Mouse (Mus musculus): ENCODE data around the gene Umad1. TPM values are rescaled to one million over a fixed set of nuclear protein-coding genes. Genes with fewer than 3 reads are reported as not detected.

Gene Umad1
- polyA plus RNA-seq, 1 experiment: 5.9 TPM

- no peak overlapping the region for H3ac ChIP-seq (ENCODE audit: control insufficient read depth, insufficient read length)
- no peaks in the 10 kb centered on the region for H3K79me2 ChIP-seq (ENCODE audit: control insufficient read depth, insufficient read depth)
- no peak for TF ChIP-seq E2F4 (IDR thresholded peaks at IDR 0.05; ENCODE audit: insufficient read depth)
- no peak for TF ChIP-seq MAX (IDR thresholded peaks at IDR 0.05; ENCODE audit: low read depth)
- TF ChIP-seq MYOD1 (IDR thresholded peaks at IDR 0.05; ENCODE audit: control insufficient read depth in 1 of 3, insufficient read length in 2 of 3, low read depth in 2 of 3): no peak
- H3K4me3 ChIP-seq: no peak overlapping the region
- H3K36me3 ChIP-seq (ENCODE audit: control insufficient read depth, insufficient read depth): no peaks in the 10 kb centered on the region
- H3K4me2 ChIP-seq (ENCODE audit: low read depth): peak overlapping the region; percentile 13
- no peaks in the 10 kb centered on the region for H3K27me3 ChIP-seq (ENCODE audit: control insufficient read depth, insufficient read depth, insufficient read length)
Observed at GRCm38 (mm10) chr6:8348344-8348743, 89.3 kb downstream of the Umad1 start.

GRCm38 (mm10) chr6:8349060-8349670, 90.1 kb downstream of the Umad1 start:
- Histone ChIP-seq H3ac (ENCODE audit: control insufficient read depth, insufficient read length) (no peak overlapping the region), H3K4me3 (no peak overlapping the region), H3K36me3 (ENCODE audit: control insufficient read depth, insufficient read depth) (no peaks in the 10 kb centered on the region), H3K4me2 (ENCODE audit: low read depth) (peak overlapping the region; percentile 12), H3K27me3 (ENCODE audit: control insufficient read depth, insufficient read depth, insufficient read length) (no peaks in the 10 kb centered on the region), H3K79me2 (ENCODE audit: control insufficient read depth, insufficient read depth) (no peaks in the 10 kb centered on the region)
- no peak for TF ChIP-seq CEBPB (IDR thresholded peaks at IDR 0.05; ENCODE audit: insufficient read depth, poor library complexity, severe bottlenecking)
- no peak for TF ChIP-seq USF1 (IDR thresholded peaks at IDR 0.05; ENCODE audit: low read depth)
- TF ChIP-seq SRF (IDR thresholded peaks at IDR 0.05; ENCODE audit: control insufficient read depth, insufficient read length, low read depth): no peak
- TF ChIP-seq MYOD1 (IDR thresholded peaks at IDR 0.05; ENCODE audit: control insufficient read depth in 1 of 3, insufficient read length in 2 of 3, low read depth in 2 of 3): no peak
- no peak for TF ChIP-seq POLR2A (IDR thresholded peaks at IDR 0.05; ENCODE audit: insufficient read length, low read depth)
- no peak for TF ChIP-seq E2F4 (IDR thresholded peaks at IDR 0.05; ENCODE audit: insufficient read depth)
- TF ChIP-seq MYOG (IDR thresholded peaks at IDR 0.05; ENCODE audit: control insufficient read depth in 1 of 3, insufficient read depth in 1 of 3, insufficient read length in 2 of 3, low read depth in 2 of 3): no peak
- TF ChIP-seq TCF3 (IDR thresholded peaks at IDR 0.05; ENCODE audit: insufficient read length, low read depth): no peak
- no peak for TF ChIP-seq REST (IDR thresholded peaks at IDR 0.05; ENCODE audit: insufficient read depth, insufficient read length)
- no peak for TF ChIP-seq TCF12 (IDR thresholded peaks at IDR 0.05; ENCODE audit: insufficient read depth, poor library complexity, severe bottlenecking)

GRCm38 (mm10) chr6:8351507-8351906, 92.4 kb downstream of the Umad1 start:
- Histone ChIP-seq H3ac (ENCODE audit: control insufficient read depth, insufficient read length) (no peak overlapping the region), H3K79me2 (ENCODE audit: control insufficient read depth, insufficient read depth) (no peaks in the 10 kb centered on the region), H3K36me3 (ENCODE audit: control insufficient read depth, insufficient read depth) (no peaks in the 10 kb centered on the region), H3K27me3 (ENCODE audit: control insufficient read depth, insufficient read depth, insufficient read length) (no peaks in the 10 kb centered on the region), H3K4me2 (ENCODE audit: low read depth) (peak overlapping the region; percentile 25), H3K4me3 (no peak overlapping the region)
- no peak for TF ChIP-seq CEBPB (IDR thresholded peaks at IDR 0.05; ENCODE audit: insufficient read depth, poor library complexity, severe bottlenecking)
- no peak for TF ChIP-seq TCF12 (IDR thresholded peaks at IDR 0.05; ENCODE audit: insufficient read depth, poor library complexity, severe bottlenecking)
- no peak for TF ChIP-seq E2F4 (IDR thresholded peaks at IDR 0.05; ENCODE audit: insufficient read depth)
- TF ChIP-seq POLR2AphosphoS2 (IDR thresholded peaks at IDR 0.05; ENCODE audit: insufficient read length, low read depth): no peak
- no peak for TF ChIP-seq MAX (IDR thresholded peaks at IDR 0.05; ENCODE audit: low read depth)
- TF ChIP-seq MYOD1 (IDR thresholded peaks at IDR 0.05; ENCODE audit: control insufficient read depth in 1 of 3, insufficient read length in 2 of 3, low read depth in 2 of 3): no peak
- TF ChIP-seq SRF (IDR thresholded peaks at IDR 0.05; ENCODE audit: control insufficient read depth, insufficient read length, low read depth): no peak
- TF ChIP-seq REST (IDR thresholded peaks at IDR 0.05; ENCODE audit: insufficient read depth, insufficient read length): no peak
- no peak for TF ChIP-seq TCF3 (IDR thresholded peaks at IDR 0.05; ENCODE audit: insufficient read length, low read depth)
- TF ChIP-seq USF1 (IDR thresholded peaks at IDR 0.05; ENCODE audit: low read depth): no peak
- no peak for TF ChIP-seq MYOG (IDR thresholded peaks at IDR 0.05; ENCODE audit: control insufficient read depth in 1 of 3, insufficient read depth in 1 of 3, insufficient read length in 2 of 3, low read depth in 2 of 3)
- no peak for TF ChIP-seq POLR2A (IDR thresholded peaks at IDR 0.05; ENCODE audit: insufficient read length, low read depth)

GRCm38 (mm10) chr6:8352533-8353168, 93.6 kb downstream of the Umad1 start:
- TF ChIP-seq MYOG (IDR thresholded peaks at IDR 0.05; ENCODE audit: control insufficient read depth in 1 of 3, insufficient read depth in 1 of 3, insufficient read length in 2 of 3, low read depth in 2 of 3): peak in 1 of 3 experiments; percentile 19
- TF ChIP-seq E2F4 (IDR thresholded peaks at IDR 0.05; ENCODE audit: insufficient read depth): no peak
- TF ChIP-seq MYOD1 (IDR thresholded peaks at IDR 0.05; ENCODE audit: control insufficient read depth in 1 of 3, insufficient read length in 2 of 3, low read depth in 2 of 3): peak in 2 of 3 experiments; percentile 40 to 45
- TF ChIP-seq MAX (IDR thresholded peaks at IDR 0.05; ENCODE audit: low read depth): no peak
- no peaks in the 10 kb centered on the region for H3K36me3 ChIP-seq (ENCODE audit: control insufficient read depth, insufficient read depth)
- no peaks in the 10 kb centered on the region for H3K79me2 ChIP-seq (ENCODE audit: control insufficient read depth, insufficient read depth)
- no peaks in the 10 kb centered on the region for H3K27me3 ChIP-seq (ENCODE audit: control insufficient read depth, insufficient read depth, insufficient read length)
- peak overlapping the region; percentile 77 for H3K4me2 ChIP-seq (ENCODE audit: low read depth)
- no peak overlapping the region for H3ac ChIP-seq (ENCODE audit: control insufficient read depth, insufficient read length)
- H3K4me3 ChIP-seq: no peak overlapping the region

GRCm38 (mm10) chr6:8353461-8353860, 94.4 kb downstream of the Umad1 start:
- Histone ChIP-seq H3K27me3 (ENCODE audit: control insufficient read depth, insufficient read depth, insufficient read length) (no peaks in the 10 kb centered on the region), H3K4me2 (ENCODE audit: low read depth) (peak overlapping the region; percentile 77), H3ac (ENCODE audit: control insufficient read depth, insufficient read length) (no peak overlapping the region), H3K36me3 (ENCODE audit: control insufficient read depth, insufficient read depth) (no peaks in the 10 kb centered on the region), H3K79me2 (ENCODE audit: control insufficient read depth, insufficient read depth) (no peaks in the 10 kb centered on the region), H3K4me3 (no peak overlapping the region)
- TF ChIP-seq MYOD1 (IDR thresholded peaks at IDR 0.05; ENCODE audit: control insufficient read depth in 1 of 3, insufficient read length in 2 of 3, low read depth in 2 of 3) (no peak), USF1 (IDR thresholded peaks at IDR 0.05; ENCODE audit: low read depth) (no peak), E2F4 (IDR thresholded peaks at IDR 0.05; ENCODE audit: insufficient read depth) (no peak), POLR2AphosphoS2 (IDR thresholded peaks at IDR 0.05; ENCODE audit: insufficient read length, low read depth) (no peak), MYOG (IDR thresholded peaks at IDR 0.05; ENCODE audit: control insufficient read depth in 1 of 3, insufficient read depth in 1 of 3, insufficient read length in 2 of 3, low read depth in 2 of 3) (no peak), REST (IDR thresholded peaks at IDR 0.05; ENCODE audit: insufficient read depth, insufficient read length) (no peak), CEBPB (IDR thresholded peaks at IDR 0.05; ENCODE audit: insufficient read depth, poor library complexity, severe bottlenecking) (no peak), TCF12 (IDR thresholded peaks at IDR 0.05; ENCODE audit: insufficient read depth, poor library complexity, severe bottlenecking) (no peak)
